Mouse (Mus musculus) embryonic fibroblast, embryonic 13.5 days (primary cell): Measurements from ENCODE around the gene Hoxa4. TPM values are rescaled to one million over a fixed set of nuclear protein-coding genes. Genes with fewer than 3 reads are reported as not detected.

Source experiments
- H3K27ac ChIP-seq: 2 replicates; pipeline ENCODE4 v1.5.1; 2012; ENCODE audit warnings: low read length, control low read depth, inconsistent platforms; ENCODE audit not compliant: insufficient read depth
- H3K4me1 ChIP-seq: 2 replicates; pipeline ENCODE4 v1.6.1; 2011; ENCODE audit warnings: low read length; ENCODE audit not compliant: control insufficient read depth, insufficient read depth
- H3K4me3 ChIP-seq: 2 replicates; pipeline ENCODE4 v1.5.1; 2011; ENCODE audit warnings: mild to moderate bottlenecking, control low read depth, low read length; ENCODE audit not compliant: insufficient read depth
- CTCF ChIP-seq: IDR thresholded peaks from 2 replicates; pipeline ENCODE4 v1.5.1; 2011; ENCODE audit warnings: mild to moderate bottlenecking, control low read depth, low read length, moderate library complexity, borderline replicate concordance; ENCODE audit not compliant: insufficient read depth
- POLR2A ChIP-seq: IDR thresholded peaks from 2 replicates; pipeline ENCODE4 v1.6.1; 2011; ENCODE audit warnings: low read depth, mild to moderate bottlenecking, control low read depth, low read length, moderate library complexity
- polyA plus RNA-seq: library from polyadenylated mRNA; stranded (reverse); fragments of >200 nt; gene quantifications from 2 replicates; pipeline ENCODE4 v1.2.4, GENCODE M21; 2011; ENCODE audit warnings: low read depth; ENCODE audit not compliant: missing spikeins, insufficient read length

Gene Hoxa4
- polyA plus RNA-seq, 1 experiment: 3.0 TPM

GRCm38 (mm10) chr6:52228475-52229465, 37.2 kb upstream of the Hoxa4 start:
- TF ChIP-seq POLR2A: no peak
- no peak for TF ChIP-seq CTCF
- Histone ChIP-seq H3K4me3 (peak overlapping the region; percentile 42), H3K4me1 (no peaks in the 10 kb centered on the region), H3K27ac (peak overlapping the region; percentile 30)

- Histone ChIP-seq H3K4me3 (no peak overlapping the region; the same call in 1 of the 2 replicates), H3K27ac (peak overlapping the region; percentile 72), H3K4me1 (no peaks in the 10 kb centered on the region)
- TF ChIP-seq CTCF: no peak
Observed at GRCm38 (mm10) chr6:52227470-52228222, 36.1 kb upstream of the Hoxa4 start.

GRCm38 (mm10) chr6:52226569-52227257, 35.2 kb upstream of the Hoxa4 start:
- no peaks in the 10 kb centered on the region for H3K4me1 ChIP-seq
- TF ChIP-seq CTCF (no peak), POLR2A (no peak)
- peak overlapping the region; percentile 60 for H3K27ac ChIP-seq
- peak overlapping the region; percentile 28 for H3K4me3 ChIP-seq

- TF ChIP-seq CTCF (no peak), POLR2A (peak; percentile 43)
- Histone ChIP-seq H3K4me1 (no peaks in the 10 kb centered on the region), H3K4me3 (peak overlapping the region; percentile 74), H3K27ac (peak overlapping the region; percentile 66)
Observed at GRCm38 (mm10) chr6:52225612-52226568, 34.3 kb upstream of the Hoxa4 start.

DNA sequence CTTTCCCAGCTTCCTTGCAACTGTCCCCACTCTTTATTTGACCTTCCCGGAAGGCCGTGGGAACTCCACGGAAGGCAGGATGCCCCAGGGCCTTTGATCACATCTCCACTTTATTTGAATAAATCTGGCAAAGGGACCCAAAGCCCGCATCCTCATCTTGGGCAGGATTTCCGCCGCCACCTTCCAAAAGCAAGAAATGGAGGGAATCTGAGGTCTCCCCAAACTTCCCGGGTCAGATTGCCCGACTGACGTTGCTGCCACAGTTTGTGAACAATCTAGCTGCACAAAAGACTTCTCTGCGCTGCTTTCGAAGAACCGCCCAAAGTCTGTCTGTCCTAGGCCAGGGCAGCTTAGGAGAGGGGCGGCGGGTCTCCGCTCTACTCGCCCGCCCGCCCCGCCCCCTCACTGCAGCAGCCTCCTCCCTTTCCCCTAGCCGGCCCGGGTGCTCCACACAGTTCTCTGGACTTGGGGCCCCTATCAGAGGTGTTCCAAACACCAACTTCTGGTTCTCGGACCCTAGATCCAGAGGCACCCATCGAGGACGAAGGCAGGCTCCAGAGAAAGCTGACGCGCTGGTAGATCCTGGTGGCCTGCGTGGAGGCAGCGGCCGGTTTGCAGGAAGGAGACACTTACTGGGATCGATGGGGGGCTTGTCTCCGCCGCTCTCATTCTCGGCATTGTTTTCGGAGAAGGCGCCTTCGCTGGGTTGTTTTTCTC, 33.5 kb upstream of the Hoxa4 start:
- 0 out of 2 replicates have a peak overlapping the region, but pooled peaks have one; percentile 66 for H3K27ac ChIP-seq
- no peaks in the 10 kb centered on the region for H3K4me1 ChIP-seq
- TF ChIP-seq CTCF: no peak
- no peak for TF ChIP-seq POLR2A
- peak overlapping the region; percentile 74 for H3K4me3 ChIP-seq

DNA sequence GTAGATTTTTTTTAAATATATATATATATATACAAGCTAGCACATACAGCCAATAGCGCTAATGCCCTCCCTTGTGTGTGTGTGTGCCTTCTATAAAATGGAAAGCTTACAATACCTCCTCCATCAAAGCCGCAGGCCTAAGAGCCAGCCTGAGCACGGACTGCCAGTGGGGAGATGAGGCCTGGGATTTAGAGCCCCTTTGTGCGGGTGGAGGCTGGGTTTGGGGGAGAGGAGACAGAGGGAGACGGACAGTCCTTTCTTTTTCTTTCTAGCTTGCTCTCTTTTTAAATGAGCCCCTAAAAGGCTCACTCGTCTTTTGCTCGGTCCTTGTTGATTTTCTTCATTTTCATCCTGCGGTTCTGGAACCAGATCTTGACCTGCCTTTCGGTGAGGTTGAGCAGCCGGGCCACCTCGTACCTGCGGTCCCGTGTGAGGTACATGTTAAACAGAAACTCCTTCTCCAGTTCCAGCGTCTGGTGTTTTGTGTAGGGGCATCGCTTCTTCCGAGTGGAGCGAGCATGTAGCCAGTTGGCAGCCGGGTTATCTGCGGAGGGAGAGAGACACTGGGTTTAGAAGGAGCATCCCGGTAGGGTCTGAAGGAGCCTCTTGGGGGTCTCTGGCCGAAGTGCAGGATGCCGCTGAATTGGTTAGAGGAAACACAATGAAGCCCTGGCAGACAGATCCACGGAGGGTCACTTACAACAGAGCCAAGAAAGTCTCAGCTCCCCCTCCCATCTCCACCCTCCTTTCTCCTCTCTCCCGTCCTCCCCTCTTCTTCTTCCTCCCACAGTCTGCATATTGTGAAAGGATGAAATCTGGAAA, 32.6 kb upstream of the Hoxa4 start:
- H3K4me3 ChIP-seq: peak overlapping the region; percentile 74
- TF ChIP-seq CTCF (no peak), POLR2A (no peak)
- H3K4me1 ChIP-seq: no peaks in the 10 kb centered on the region
- peak overlapping the region; percentile 32; the same call in 1 of the 2 replicates for H3K27ac ChIP-seq

GRCm38 (mm10) chr6:52222729-52223128, 31.2 kb upstream of the Hoxa4 start:
- TF ChIP-seq CTCF: no peak
- TF ChIP-seq POLR2A: 0 out of 2 replicates have a peak, but pooled peaks have one; percentile 18
- peak overlapping the region; percentile 78 for H3K27ac ChIP-seq

More at GRCm38 (mm10) chr6:52222729-52223128, 31.2 kb upstream of the Hoxa4 start:
- Histone ChIP-seq H3K4me1 (no peaks in the 10 kb centered on the region), H3K4me3 (peak overlapping the region; percentile 46)
